Mouse (Mus musculus): ENCODE measurements around the gene Ndfip2. TPM values are rescaled to one million over a fixed set of nuclear protein-coding genes. Genes with fewer than 3 reads are reported as not detected.
A peak's percentile ranks its signal among the peaks of the same experiment; 100 is the strongest.

Gene Ndfip2
- total and polyA plus RNA-seq, 3 experiments = 13.7 to 26.3 TPM; not detected in 1

GRCm38 (mm10) chr14:105222240-105222639 is 36.1 kb upstream of the Ndfip2 start:
- TF ChIP-seq POLR2A (IDR thresholded peaks at IDR 0.05; ENCODE audit: control insufficient read depth in 1 of 2, insufficient read depth in 1 of 2, low read depth in 1 of 2, low read length in 2 of 2, poor library complexity in 1 of 2) (no peak), ELF1 (IDR thresholded peaks at IDR 0.05; ENCODE audit: low read depth, low read length) (no peak), MAX (IDR thresholded peaks at IDR 0.05; ENCODE audit: low read length) (no peak), EP300 (IDR thresholded peaks at IDR 0.05; ENCODE audit: low read depth in 1 of 2, low read length in 2 of 2) (no peak), MYB (IDR thresholded peaks at IDR 0.05; ENCODE audit: low read depth, low read length) (no peak), MEF2A (IDR thresholded peaks at IDR 0.05; ENCODE audit: extremely low read depth, insufficient replicate concordance, low read depth, low read length, poor library complexity, severe bottlenecking) (no peak), USF1 (IDR thresholded peaks at IDR 0.05; ENCODE audit: low read depth, low read length) (no peak), NELFE (IDR thresholded peaks at IDR 0.05; ENCODE audit: low read depth, low read length) (no peak), UBTF (IDR thresholded peaks at IDR 0.05; ENCODE audit: borderline replicate concordance, insufficient read depth, low read depth, low read length) (no peak), E2F4 (IDR thresholded peaks at IDR 0.05; ENCODE audit: borderline replicate concordance, low read depth, low read length) (no peak), MYC (IDR thresholded peaks at IDR 0.05; ENCODE audit: low read depth, low read length) (no peak), GABPA (IDR thresholded peaks at IDR 0.05; ENCODE audit: low read depth, low read length) (no peak), ZNF384 (IDR thresholded peaks at IDR 0.05; ENCODE audit: low read depth, low read length) (no peak), JUND (IDR thresholded peaks at IDR 0.05; ENCODE audit: low read depth, low read length) (no peak), MXI1 (IDR thresholded peaks at IDR 0.05; ENCODE audit: low read depth, low read length) (no peak)
- no peaks in the 10 kb centered on the region for H3K36me3 ChIP-seq (ENCODE audit: control insufficient read depth in 1 of 2, insufficient read depth in 2 of 2, low read length in 2 of 2)

GRCm38 (mm10) chr14:105225790-105226189 is 32.6 kb upstream of the Ndfip2 start:
- Histone ChIP-seq H3K9ac (ENCODE audit: control insufficient read depth, low read depth, low read length, poor library complexity, severe bottlenecking) (no peak overlapping the region), H3K27me3 (ENCODE audit: control insufficient read depth in 1 of 2, insufficient read depth in 2 of 2, low read length in 2 of 2) (no peaks in the 10 kb centered on the region), H3K9me3 (replicated peaks; ENCODE audit: insufficient read depth, low read length) (no peaks in the 10 kb centered on the region), H3K4me3 (ENCODE audit: control insufficient read depth in 1 of 2, insufficient read depth in 1 of 2, low read depth in 2 of 2, low read length in 2 of 2) (no peak overlapping the region), H3K36me3 (ENCODE audit: control insufficient read depth in 1 of 2, insufficient read depth in 2 of 2, low read length in 2 of 2) (no peaks in the 10 kb centered on the region), H3K79me2 (ENCODE audit: control insufficient read depth, insufficient read depth, low read length, poor library complexity) (no peaks in the 10 kb centered on the region), H3K4me1 (ENCODE audit: control insufficient read depth in 1 of 2, insufficient read depth in 2 of 2, low read length in 2 of 2) (peaks cover 0 to 2% of the 10 kb centered on the region in 2 experiments; a peak in 1 of 4 replicates), H3K27ac (ENCODE audit: control insufficient read depth, low read depth, low read length) (no peak overlapping the region)
- peak; percentile 12 for DNase-seq (ENCODE audit: low read depth, low spot score)
- TF ChIP-seq MAZ (IDR thresholded peaks at IDR 0.05; ENCODE audit: low read depth, low read length) (no peak), BHLHE40 (IDR thresholded peaks at IDR 0.05; ENCODE audit: borderline replicate concordance, low read depth, low read length) (no peak), CHD1 (IDR thresholded peaks at IDR 0.05; ENCODE audit: low read depth, low read length) (no peak), CTCF (IDR thresholded peaks at IDR 0.05 in 2 of 3, conservative IDR thresholded peaks at IDR 0.05 in 1 of 3; ENCODE audit: control insufficient read depth in 1 of 3, insufficient read depth in 1 of 3, low read depth in 2 of 3, low read length in 3 of 3, poor library complexity in 1 of 3, severe bottlenecking in 1 of 3) (peak in 2 of 3 experiments; percentile 18 to 52; a peak in 3 of 6 replicates), HCFC1 (IDR thresholded peaks at IDR 0.05; ENCODE audit: low read depth, low read length) (no peak), GATA1 (IDR thresholded peaks at IDR 0.05; ENCODE audit: low read depth, low read length) (no peak), ETS1 (IDR thresholded peaks at IDR 0.05; ENCODE audit: low read depth, low read length) (no peak), NELFE (IDR thresholded peaks at IDR 0.05; ENCODE audit: low read depth, low read length) (no peak), ZNF384 (IDR thresholded peaks at IDR 0.05; ENCODE audit: low read depth, low read length) (no peak), CHD2 (IDR thresholded peaks at IDR 0.05; ENCODE audit: low read length) (no peak), MEF2A (IDR thresholded peaks at IDR 0.05; ENCODE audit: extremely low read depth, insufficient replicate concordance, low read depth, low read length, poor library complexity, severe bottlenecking) (no peak), NRF1 (IDR thresholded peaks at IDR 0.05; ENCODE audit: insufficient read depth, low read depth, low read length, poor library complexity, severe bottlenecking) (no peak), RAD21 (IDR thresholded peaks at IDR 0.05; ENCODE audit: low read depth, low read length) (peak; percentile 27), TAL1 (IDR thresholded peaks at IDR 0.05; ENCODE audit: low read length) (no peak), MAFK (IDR thresholded peaks at IDR 0.05; ENCODE audit: borderline replicate concordance, low read depth, low read length) (no peak), MXI1 (IDR thresholded peaks at IDR 0.05; ENCODE audit: low read depth, low read length) (no peak), ZC3H11A (IDR thresholded peaks at IDR 0.05; ENCODE audit: low read depth, low read length) (0 out of 2 replicates have a peak, but pooled peaks have one; percentile 26), MYB (IDR thresholded peaks at IDR 0.05; ENCODE audit: low read depth, low read length) (no peak), ZMIZ1 (IDR thresholded peaks at IDR 0.05; ENCODE audit: low read depth, low read length) (no peak), MAX (IDR thresholded peaks at IDR 0.05; ENCODE audit: low read length) (no peak), E2F4 (IDR thresholded peaks at IDR 0.05; ENCODE audit: borderline replicate concordance, low read depth, low read length) (no peak), KAT2A (conservative IDR thresholded peaks at IDR 0.05; ENCODE audit: low read depth, low read length) (no peak), TBP (IDR thresholded peaks at IDR 0.05; ENCODE audit: low read depth, low read length) (no peak)

More at GRCm38 (mm10) chr14:105222240-105222639, 36.1 kb upstream of the Ndfip2 start:
- DNase-seq (ENCODE audit: low read depth, low spot score) = no peak
- Histone ChIP-seq H3K27ac (ENCODE audit: control insufficient read depth, low read depth, low read length) (no peak overlapping the region), H3K79me2 (ENCODE audit: control insufficient read depth, insufficient read depth, low read length, poor library complexity) (no peaks in the 10 kb centered on the region), H3K27me3 (ENCODE audit: control insufficient read depth in 1 of 2, insufficient read depth in 2 of 2, low read length in 2 of 2) (no peaks in the 10 kb centered on the region), H3K4me3 (ENCODE audit: control insufficient read depth in 1 of 2, insufficient read depth in 1 of 2, low read depth in 2 of 2, low read length in 2 of 2) (no peak overlapping the region), H3K9ac (ENCODE audit: control insufficient read depth, low read depth, low read length, poor library complexity, severe bottlenecking) (no peak overlapping the region), H3K9me3 (replicated peaks; ENCODE audit: insufficient read depth, low read length) (no peaks in the 10 kb centered on the region), H3K4me1 (ENCODE audit: control insufficient read depth in 1 of 2, insufficient read depth in 2 of 2, low read length in 2 of 2) (peaks cover 0 to 2% of the 10 kb centered on the region in 2 experiments; a peak in 1 of 4 replicates)
